Mouse (Mus musculus): ENCODE results near the gene Cd99l2.

Cd99l2 gene

GRCm38 (mm10) chrX:71376781-71377180 lies 115.9 kb downstream of the Cd99l2 start:
- Histone ChIP-seq H3K9me3 (ENCODE audit: low read length) (no peaks in the 10 kb centered on the region), H3K4me3 (replicated peaks; ENCODE audit: low read length) (no peak overlapping the region), H3K4me1 (replicated peaks; ENCODE audit: low read depth, low read length) (no peaks in the 10 kb centered on the region), H3K27me3 (ENCODE audit: insufficient read depth, low read length) (no peaks in the 10 kb centered on the region), H3K36me3 (ENCODE audit: insufficient read depth, low read length) (no peaks in the 10 kb centered on the region)
- TF ChIP-seq POU5F1 (IDR thresholded peaks at IDR 0.05; ENCODE audit: borderline replicate concordance, low read length) (no peak), CTCF (conservative IDR thresholded peaks at IDR 0.05; ENCODE audit: low read length) (no peak)
